9 mouse cellular contexts compared by ENCODE assay signal in the genomic region with DNA sequence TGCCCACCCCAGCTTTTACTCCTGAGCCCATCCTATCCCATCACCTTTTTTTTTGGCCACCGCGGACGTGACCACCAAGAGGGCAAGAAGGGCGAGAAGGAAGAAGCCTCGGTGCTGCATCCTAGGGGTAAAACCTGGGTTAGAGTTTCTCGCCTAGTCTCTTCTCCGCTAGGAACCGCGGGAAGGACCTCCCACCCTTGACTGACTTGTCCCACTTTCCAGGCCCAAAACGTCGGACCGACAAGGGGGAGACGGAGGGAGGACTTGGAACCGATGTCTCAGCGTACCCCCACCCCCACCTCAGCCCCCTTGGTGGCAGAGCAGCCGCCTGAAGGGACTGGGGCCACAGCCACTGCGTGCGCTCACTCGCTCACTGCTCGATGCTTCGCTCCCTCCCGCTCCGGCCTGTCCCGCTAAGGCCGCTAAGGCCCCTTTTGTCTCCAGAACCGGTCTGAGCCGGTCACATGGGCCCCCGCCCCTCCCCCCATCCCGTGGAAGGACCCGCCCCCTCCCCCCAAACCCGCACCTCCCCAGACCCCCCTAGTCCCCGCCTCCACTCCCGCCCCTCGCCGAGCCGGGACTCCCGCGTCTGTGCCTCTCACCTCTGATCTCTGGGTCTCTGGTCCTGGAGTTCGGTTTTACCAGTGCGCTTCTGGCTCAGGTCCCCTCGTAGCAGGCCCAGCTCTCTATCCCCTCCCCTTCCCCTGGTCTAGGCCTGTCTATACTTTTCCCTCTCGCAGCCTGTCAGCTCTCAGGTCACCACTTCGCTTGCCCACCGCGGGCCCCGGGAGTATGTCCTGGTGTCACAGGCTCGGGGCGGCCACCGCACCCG. TPM values are rescaled to one million over a fixed set of nuclear protein-coding genes. Genes with fewer than 3 reads are reported as not detected.
DNase-seq lines count a peak whose midpoint lies in the region; ATAC-seq and TF ChIP-seq lines count a peak whose summit lies in the region.
"Had no signal": no experiment of that assay in that cellular context is flagged by ENCODE, and none has a peak within 500 bp of the region (broad histone marks: within the 10 kb centered on the region; RNA-seq: fewer than 3 reads in every experiment).

No protein-coding gene starts in this region.

- peaks cover 4% of the 10 kb centered on the region; the same call in 1 of the 2 replicates for H3K27me3 ChIP-seq in heart, embryonic 11.5 days (ENCODE audit: control insufficient read depth, insufficient read depth, low read length)
- H3K27me3 ChIP-seq in intestine, embryonic 15.5 days (replicated peaks), result no peaks in the 10 kb centered on the region
- H3K27me3 ChIP-seq in midbrain, embryonic 11.5 days (ENCODE audit: control insufficient read depth, insufficient read depth, low read length), result no peaks in the 10 kb centered on the region

- H3K4me2 ChIP-seq in heart, embryonic 11.5 days, result peak overlapping the region; percentile 83
- H3K4me2 ChIP-seq in intestine, embryonic 15.5 days (replicated peaks), result peak overlapping the region; percentile 78
- H3K4me2 ChIP-seq in midbrain, embryonic 11.5 days, result peak overlapping the region; percentile 94

- peak; percentile 54 for ATAC-seq in heart, embryonic 11.5 days (replicated peaks; ENCODE audit: insufficient number of reproducible peaks, low FRiP score, low TSS enrichment)
- ATAC-seq in intestine, embryonic 15.5 days, result peak; percentile 60
- ATAC-seq in midbrain, embryonic 11.5 days (ENCODE audit: low FRiP score), result peak; percentile 86
- ATAC-seq in erythroid progenitor cell, adult 5-6 weeks (replicated peaks; ENCODE audit: low FRiP score, poor library complexity, severe bottlenecking), result no peak

- H3K4me3 ChIP-seq in heart, embryonic 11.5 days (ENCODE audit: low read depth, low read length), result peak overlapping the region; percentile 67
- peak overlapping the region; percentile 11 for H3K4me3 ChIP-seq in embryonic fibroblast, embryonic 13.5 days (ENCODE audit: insufficient read depth, low read length)
- H3K4me3 ChIP-seq in intestine, embryonic 15.5 days (replicated peaks), result peak overlapping the region; percentile 60
- peak overlapping the region; percentile 84 for H3K4me3 ChIP-seq in midbrain, embryonic 11.5 days (ENCODE audit: low read depth, low read length)

- H3K9ac ChIP-seq in heart, embryonic 11.5 days (ENCODE audit: low read depth, low read length), result peak overlapping the region; percentile 90
- H3K9ac ChIP-seq in intestine, embryonic 15.5 days, result peak overlapping the region; percentile 78
- H3K9ac ChIP-seq in midbrain, embryonic 11.5 days (ENCODE audit: low read length), result peak overlapping the region; percentile 99

- H3K4me1 ChIP-seq in heart, embryonic 11.5 days (ENCODE audit: control insufficient read depth, insufficient read depth, low read length), result peaks cover 34% of the 10 kb centered on the region
- no peaks in the 10 kb centered on the region for H3K4me1 ChIP-seq in embryonic fibroblast, embryonic 13.5 days (ENCODE audit: control insufficient read depth, insufficient read depth, low read length)
- peaks cover 52% of the 10 kb centered on the region for H3K4me1 ChIP-seq in intestine, embryonic 15.5 days (replicated peaks)
- peaks cover 34% of the 10 kb centered on the region for H3K4me1 ChIP-seq in midbrain, embryonic 11.5 days (ENCODE audit: control insufficient read depth, insufficient read depth, low read length)

- H3K27ac ChIP-seq in heart, embryonic 11.5 days (ENCODE audit: low read depth, low read length), result peak overlapping the region; percentile 96
- H3K27ac ChIP-seq in embryonic fibroblast, embryonic 13.5 days (ENCODE audit: insufficient read depth, low read length), result no peak overlapping the region
- peak overlapping the region; percentile 90 for H3K27ac ChIP-seq in intestine, embryonic 15.5 days
- H3K27ac ChIP-seq in midbrain, embryonic 11.5 days (ENCODE audit: low read depth, low read length), result peak overlapping the region; percentile 98

- TF ChIP-seq CTCF in embryonic fibroblast, embryonic 13.5 days (IDR thresholded peaks at IDR 0.05; ENCODE audit: borderline replicate concordance, insufficient read depth, low read length), result no peak

- H3K9me3 ChIP-seq in heart, embryonic 11.5 days (replicated peaks; ENCODE audit: control insufficient read depth, low read length), result no peaks in the 10 kb centered on the region
- H3K9me3 ChIP-seq in intestine, embryonic 15.5 days, result no peaks in the 10 kb centered on the region
- H3K9me3 ChIP-seq in midbrain, embryonic 11.5 days (ENCODE audit: control insufficient read depth, low read length), result no peaks in the 10 kb centered on the region

- DNase-seq in heart, adult 18-20 months, result no peak
- peak; percentile 62 for DNase-seq in WW6 (ENCODE audit: low read depth, low spot score)
- DNase-seq in midbrain, embryonic 11.5 days (ENCODE audit: low spot score, missing footprints), result peak; percentile 99
- no peak for DNase-seq in layer of hippocampus, postnatal 14 days (ENCODE audit: low spot score in 2 of 2)

- peaks cover 18% of the 10 kb centered on the region; the same call in 1 of the 2 replicates for H3K36me3 ChIP-seq in heart, embryonic 11.5 days (ENCODE audit: control insufficient read depth, insufficient read depth, low read length)
- H3K36me3 ChIP-seq in intestine, embryonic 15.5 days, result peaks cover 8% of the 10 kb centered on the region
- H3K36me3 ChIP-seq in midbrain, embryonic 11.5 days (ENCODE audit: control insufficient read depth, insufficient read depth, low read length), result no peaks in the 10 kb centered on the region

- 1% methylated on average over 43 of the region's 50 CpGs for WGBS in heart, embryonic 11.5 days (ENCODE audit: insufficient replicate concordance)
- 2% methylated on average over 50 of the region's 50 CpGs for WGBS in intestine, embryonic 15.5 days
- WGBS in midbrain, embryonic 11.5 days, result 1% methylated on average over 48 of the region's 50 CpGs

- TF ChIP-seq POLR2A in embryonic fibroblast, embryonic 13.5 days (IDR thresholded peaks at IDR 0.05; ENCODE audit: low read depth, low read length), result peak; percentile 72

RNA-seq across cellular contexts. Expression of a gene that starts 0.6 kb away (rescaled TPM):
- 842 and 965 TPM in 2 replicates for polyA plus RNA-seq in heart, embryonic 11.5 days (2014; fragmentation: Nextera tagmentation; extraction: Ambion mirVana)
- 1 to 10 TPM; 2.3 to 2.9 TPM for total RNA-seq in heart, adult 18-20 months (2021)
- 29.2 and 148 TPM in 2 replicates for polyA plus RNA-seq in embryonic fibroblast, embryonic 13.5 days (2011; ENCODE audit: insufficient read length, low read depth, missing spikeins)
- polyA plus RNA-seq in intestine, embryonic 15.5 days (2015; fragmentation: Nextera tagmentation; extraction: Ambion mirVana), result 534 and 652 TPM in 2 replicates
- polyA plus RNA-seq in midbrain, embryonic 11.5 days (2014; fragmentation: Nextera tagmentation; extraction: Ambion mirVana), result 926 and 968 TPM in 2 replicates
- total RNA-seq in erythroid progenitor cell, adult 5-6 weeks (2015; ENCODE audit: low replicate concordance), result not detected in 2 replicates
- not detected in 2 replicates for total RNA-seq in erythroid progenitor cell, adult 5-6 weeks (2017; ENCODE audit: low replicate concordance)
- total RNA-seq in layer of hippocampus, postnatal 14 days (2021), result 10 to 100 TPM; 39.5 to 40.9 TPM

RNA-seq across cellular contexts. Expression of a gene that starts 4.5 kb away (rescaled TPM):
- polyA plus RNA-seq in heart, embryonic 11.5 days (2014; fragmentation: Nextera tagmentation; extraction: Ambion mirVana), result not detected in 2 replicates
- total RNA-seq in heart, adult 18-20 months (2021), result not detected
- not detected in 2 replicates for polyA plus RNA-seq in embryonic fibroblast, embryonic 13.5 days (2011; ENCODE audit: insufficient read length, low read depth, missing spikeins)
- polyA plus RNA-seq in intestine, embryonic 15.5 days (2015; fragmentation: Nextera tagmentation; extraction: Ambion mirVana), result 0.23 and 0.25 TPM in 2 replicates
- polyA plus RNA-seq in midbrain, embryonic 11.5 days (2014; fragmentation: Nextera tagmentation; extraction: Ambion mirVana), result 0.26 and 0.37 TPM in 2 replicates
- total RNA-seq in erythroid progenitor cell, adult 5-6 weeks (2015; ENCODE audit: low replicate concordance), result 1.3 TPM in 1 of 2 replicates, not detected in the other
- total RNA-seq in erythroid progenitor cell, adult 5-6 weeks (2017; ENCODE audit: low replicate concordance), result not detected in 2 replicates
- total RNA-seq in layer of hippocampus, postnatal 14 days (2021), result 10 to 100 TPM; 15.1 to 21.2 TPM

RNA-seq across cellular contexts. Expression of a gene that starts 14.0 kb away (rescaled TPM):
- 1.8 and 2.8 TPM in 2 replicates for polyA plus RNA-seq in heart, embryonic 11.5 days (2014; fragmentation: Nextera tagmentation; extraction: Ambion mirVana)
- total RNA-seq in heart, adult 18-20 months (2021), result not detected
- polyA plus RNA-seq in embryonic fibroblast, embryonic 13.5 days (2011; ENCODE audit: insufficient read length, low read depth, missing spikeins), result not detected in 2 replicates
- 0.44 and 0.73 TPM in 2 replicates for polyA plus RNA-seq in intestine, embryonic 15.5 days (2015; fragmentation: Nextera tagmentation; extraction: Ambion mirVana)
- 0.25 TPM in 1 of 2 replicates, not detected in the other for polyA plus RNA-seq in midbrain, embryonic 11.5 days (2014; fragmentation: Nextera tagmentation; extraction: Ambion mirVana)
- not detected in 2 replicates for total RNA-seq in erythroid progenitor cell, adult 5-6 weeks (2015; ENCODE audit: low replicate concordance)
- total RNA-seq in erythroid progenitor cell, adult 5-6 weeks (2017; ENCODE audit: low replicate concordance), result 0.13 TPM in 1 of 2 replicates, not detected in the other
- total RNA-seq in layer of hippocampus, postnatal 14 days (2021), result not detected
- total RNA-seq: left cerebral cortex, postnatal 25 days had no signal

RNA-seq across cellular contexts. Expression of a gene that starts 44.1 kb away (rescaled TPM):
- 42.1 and 49.6 TPM in 2 replicates for polyA plus RNA-seq in heart, embryonic 11.5 days (2014; fragmentation: Nextera tagmentation; extraction: Ambion mirVana)
- 10 to 100 TPM; 33.8 to 35.9 TPM for total RNA-seq in heart, adult 18-20 months (2021)
- polyA plus RNA-seq in embryonic fibroblast, embryonic 13.5 days (2011; ENCODE audit: insufficient read length, low read depth, missing spikeins), result 29.3 and 40.4 TPM in 2 replicates
- 60.3 and 76.1 TPM in 2 replicates for polyA plus RNA-seq in intestine, embryonic 15.5 days (2015; fragmentation: Nextera tagmentation; extraction: Ambion mirVana)
- 19.2 and 23.7 TPM in 2 replicates for polyA plus RNA-seq in midbrain, embryonic 11.5 days (2014; fragmentation: Nextera tagmentation; extraction: Ambion mirVana)
- 25.6 and 54.1 TPM in 2 replicates for total RNA-seq in erythroid progenitor cell, adult 5-6 weeks (2015; ENCODE audit: low replicate concordance)
- total RNA-seq in erythroid progenitor cell, adult 5-6 weeks (2017; ENCODE audit: low replicate concordance), result 8.7 and 11.9 TPM in 2 replicates
- total RNA-seq in layer of hippocampus, postnatal 14 days (2021), result 100 to 1,000 TPM; 391 to 416 TPM

Comparison
In these comparisons a context has a peak if more than half of its experiments do, and no peak if none do; other contexts are left out.
1. H3K4me3 ChIP-seq: peak in every context shown above with its lines; median percentile 84 in midbrain, embryonic 11.5 days; 67 in heart, embryonic 11.5 days; 60 in intestine, embryonic 15.5 days; 11 in embryonic fibroblast, embryonic 13.5 days.
2. DNase-seq: peak in WW6 (single experiment) and midbrain, embryonic 11.5 days (single experiment); none in heart, adult 18-20 months (0 of 2) and layer of hippocampus, postnatal 14 days (0 of 2).
3. Peak in every context shown above with its lines, with median percentiles within 50 percentile points of each other: H3K4me2 ChIP-seq and H3K9ac ChIP-seq.